Mouse (Mus musculus): Measurements from ENCODE around the gene Trmt5. TPM values are rescaled to one million over a fixed set of nuclear protein-coding genes. Genes with fewer than 3 reads are reported as not detected.

Gene Trmt5
- total RNA-seq, 2 experiments from 2014 or later, result 40.0 to 46.7 TPM

GRCm38 (mm10) chr12:73287609-73288008 lies 1.1 kb upstream of the Trmt5 start:
- peak; percentile 17 for DNase-seq (ENCODE audit: low spot score)
- intact Hi-C loops (cut with DNase I), result loop anchor here (2.0 to 10.0 kb wide), 5 partner anchors 40 to 233 kb away; partner anchors contain the start of genes Six1 and Six4

- intact Hi-C loops (cut with DNase I), result no loop called here
- DNase-seq (ENCODE audit: low spot score), result no peak
Observed at GRCm38 (mm10) chr12:73274921-73275320, 11.6 kb downstream of the Trmt5 start.

GRCm38 (mm10) chr12:73269933-73270332 lies 16.6 kb downstream of the Trmt5 start:
- no peak for DNase-seq (ENCODE audit: low spot score)
- intact Hi-C loops (cut with DNase I), result no loop called here

GRCm38 (mm10) chr12:73269531-73269930 lies 17.0 kb downstream of the Trmt5 start:
- intact Hi-C loops (cut with DNase I), result no loop called here
- no peak for DNase-seq (ENCODE audit: low spot score)

- DNase-seq (ENCODE audit: low spot score), result no peak
- intact Hi-C loops (cut with DNase I), result no loop called here
Observed at GRCm38 (mm10) chr12:73268497-73268896, 18.0 kb downstream of the Trmt5 start.

GRCm38 (mm10) chr12:73266597-73266996 lies 19.9 kb downstream of the Trmt5 start:
- DNase-seq (ENCODE audit: low spot score), result no peak
- intact Hi-C loops (cut with DNase I), result no loop called here

GRCm38 (mm10) chr12:73265381-73265978 lies 21.0 kb downstream of the Trmt5 start:
- intact Hi-C loops (cut with DNase I), result no loop called here

GRCm38 (mm10) chr12:73260339-73260738 lies 26.2 kb downstream of the Trmt5 start:
- intact Hi-C loops (cut with DNase I), result no loop called here

More at GRCm38 (mm10) chr12:73265381-73265978, 21.0 kb downstream of the Trmt5 start:
- DNase-seq (ENCODE audit: low spot score), result no peak

GRCm38 (mm10) chr12:73259269-73259668 lies 27.2 kb downstream of the Trmt5 start:
- no peak for DNase-seq (ENCODE audit: low spot score)
- intact Hi-C loops (cut with DNase I), result no loop called here

More at GRCm38 (mm10) chr12:73260339-73260738, 26.2 kb downstream of the Trmt5 start:
- no peak for DNase-seq (ENCODE audit: low spot score)

- intact Hi-C loops (cut with DNase I), result no loop called here
- DNase-seq (ENCODE audit: low spot score), result no peak
Observed at GRCm38 (mm10) chr12:73255006-73255405, 31.5 kb downstream of the Trmt5 start.

GRCm38 (mm10) chr12:73245687-73246086 lies 40.8 kb downstream of the Trmt5 start:
- no peak for DNase-seq (ENCODE audit: low spot score)
- intact Hi-C loops (cut with DNase I), result no loop called here

- intact Hi-C loops (cut with DNase I), result no loop called here
- DNase-seq (ENCODE audit: low spot score), result no peak
Observed at GRCm38 (mm10) chr12:73241960-73242359, 44.5 kb downstream of the Trmt5 start.

- DNase-seq (ENCODE audit: low spot score), result no peak
- intact Hi-C loops (cut with DNase I), result no loop called here
Observed at GRCm38 (mm10) chr12:73232586-73232985, 53.9 kb downstream of the Trmt5 start.

- intact Hi-C loops (cut with DNase I), result no loop called here
- DNase-seq (ENCODE audit: low spot score), result no peak
Observed at GRCm38 (mm10) chr12:73231552-73231951, 55.0 kb downstream of the Trmt5 start.

GRCm38 (mm10) chr12:73230196-73230595 lies 56.3 kb downstream of the Trmt5 start:
- intact Hi-C loops (cut with DNase I), result no loop called here

More at GRCm38 (mm10) chr12:73230196-73230595, 56.3 kb downstream of the Trmt5 start:
- DNase-seq (ENCODE audit: low spot score), result no peak

Other genes starting within 250 kb of the Trmt5 start
- 1 to 10 TPM in 1 of 2 experiments, under 1 TPM in 1; 0.81 to 1.0 TPM for gene Six1, start 232.8 kb downstream of the Trmt5 start, total RNA-seq (2021)
- gene Six4, start 173.3 kb downstream of the Trmt5 start, total RNA-seq (2021), result 1 to 10 TPM; 3.4 to 4.3 TPM
- gene Mnat1, start 163.0 kb downstream of the Trmt5 start, total RNA-seq (2021), result 10 to 100 TPM; 18.6 to 18.7 TPM
- gene Slc38a6, start 69 bp upstream of the Trmt5 start, total RNA-seq (2021), result 1 to 10 TPM; 5.2 to 5.5 TPM